Mouse (Mus musculus): ENCODE data around the gene Lyrm4. TPM values are rescaled to one million over a fixed set of nuclear protein-coding genes. Genes with fewer than 3 reads are reported as not detected.

The Lyrm4 gene
- total and polyA plus RNA-seq, 3 experiments, result 5.1 to 12.2 (median 10.6) TPM

DNA sequence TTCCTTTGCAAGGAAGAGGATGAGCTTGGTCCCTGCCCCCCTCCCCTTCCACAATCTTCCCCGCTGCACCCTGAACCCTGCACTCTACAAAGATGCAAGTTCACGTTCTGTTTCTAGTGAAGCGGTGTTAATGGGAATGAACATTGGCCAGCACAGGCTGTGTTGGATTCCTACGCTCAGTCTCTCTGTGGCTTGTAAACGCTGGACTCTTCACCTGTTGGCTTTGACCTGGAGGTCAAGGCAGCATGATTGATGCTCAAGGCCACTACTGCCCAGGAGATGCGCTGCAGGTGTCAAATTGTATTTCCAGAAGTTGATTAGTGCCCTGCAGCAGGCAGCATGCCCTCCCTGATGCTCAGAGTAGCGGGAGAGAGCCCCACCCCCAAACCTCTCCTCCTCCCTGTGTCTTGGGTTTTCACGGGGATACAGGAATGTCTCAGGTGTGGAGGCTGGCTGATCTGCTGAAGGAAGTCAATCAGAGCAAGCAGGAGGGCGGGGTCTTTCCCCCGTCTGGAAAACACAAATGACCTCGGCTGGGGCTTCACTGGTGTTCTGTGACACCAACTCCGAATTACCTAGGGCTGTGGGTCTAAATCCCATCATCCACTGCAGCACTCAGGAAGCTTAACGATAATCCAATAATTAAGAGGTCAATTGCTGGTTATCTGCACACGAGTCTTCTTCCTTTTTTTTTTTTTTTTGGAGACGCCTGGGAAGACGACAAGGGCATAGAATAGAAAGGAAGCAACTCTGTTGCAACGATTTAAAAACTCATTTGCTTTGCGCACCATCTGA, 177.3 kb downstream of the Lyrm4 start:
- H3K27me3 ChIP-seq (ENCODE audit: control insufficient read depth, insufficient read depth, low read length), result no peaks in the 10 kb centered on the region
- H3K79me2 ChIP-seq (replicated peaks; ENCODE audit: control insufficient read depth, insufficient read depth, low read length), result no peaks in the 10 kb centered on the region
- H3K4me1 ChIP-seq (ENCODE audit: control insufficient read depth, insufficient read depth, low read length), result no peaks in the 10 kb centered on the region
- no peak overlapping the region for H3K4me3 ChIP-seq
- H3K36me3 ChIP-seq (ENCODE audit: control insufficient read depth, insufficient read depth, low read length), result no peaks in the 10 kb centered on the region
- 67% methylated on average over 18 of the region's 18 CpGs for WGBS
- no peak overlapping the region for H3K9ac ChIP-seq (ENCODE audit: low read depth, low read length)
- intact Hi-C loops (cut with DNase I), result no loop called here
- DNase-seq, result no peak
- TF ChIP-seq POLR2A (IDR thresholded peaks at IDR 0.05; ENCODE audit: insufficient read depth, low read depth, low read length) (no peak), CTCF (IDR thresholded peaks at IDR 0.05) (no peak), EP300 (IDR thresholded peaks at IDR 0.05; ENCODE audit: insufficient read depth, low read depth, low read length) (no peak)
- no peak overlapping the region for H3K27ac ChIP-seq

DNA sequence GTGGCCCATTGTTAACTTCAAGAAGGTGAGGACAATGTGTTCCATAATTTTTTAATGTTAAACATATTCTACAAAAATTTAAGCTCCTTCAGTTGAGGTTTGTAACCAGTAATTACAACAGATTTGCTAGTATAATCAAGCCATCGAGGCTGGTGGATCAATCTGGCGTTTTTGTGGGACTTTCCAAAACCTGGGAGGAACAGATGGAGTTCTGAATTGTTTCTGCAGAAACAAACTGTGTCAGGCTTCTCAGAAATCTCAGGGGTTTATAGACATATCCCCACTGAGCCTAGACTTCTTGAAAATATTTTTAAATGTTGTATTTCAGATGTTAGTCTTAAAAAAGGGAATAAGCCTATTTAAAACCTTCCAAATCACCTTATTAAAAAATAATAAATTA, 179.3 kb downstream of the Lyrm4 start:
- TF ChIP-seq EP300 (IDR thresholded peaks at IDR 0.05; ENCODE audit: insufficient read depth, low read depth, low read length), result no peak
- TF ChIP-seq POLR2A (IDR thresholded peaks at IDR 0.05; ENCODE audit: insufficient read depth, low read depth, low read length), result no peak
- TF ChIP-seq CTCF (IDR thresholded peaks at IDR 0.05), result no peak
- H3K27me3 ChIP-seq (ENCODE audit: control insufficient read depth, insufficient read depth, low read length), result no peaks in the 10 kb centered on the region
- WGBS, result 79% methylated on average over 2 of the region's 2 CpGs

More for the DNA sequence above, 179.3 kb downstream of the Lyrm4 start:
- H3K36me3 ChIP-seq (ENCODE audit: control insufficient read depth, insufficient read depth, low read length), result no peaks in the 10 kb centered on the region
- no peaks in the 10 kb centered on the region for H3K4me1 ChIP-seq (ENCODE audit: control insufficient read depth, insufficient read depth, low read length)
- H3K27ac ChIP-seq, result no peak overlapping the region
- intact Hi-C loops (cut with DNase I), result no loop called here
- no peak overlapping the region for H3K4me3 ChIP-seq
- DNase-seq, result no peak
- no peaks in the 10 kb centered on the region for H3K79me2 ChIP-seq (replicated peaks; ENCODE audit: control insufficient read depth, insufficient read depth, low read length)
- no peak overlapping the region for H3K9ac ChIP-seq (ENCODE audit: low read depth, low read length)

Other genes with a start within 250 kb of the Lyrm4 start
- 1 to 10 TPM; 5.3 to 6.4 TPM for gene Rpp40, start 211.2 kb downstream of the Lyrm4 start, total RNA-seq (2021)
- 3.7 and 5.1 TPM in 2 replicates for gene Rpp40, start 211.2 kb downstream of the Lyrm4 start, polyA plus RNA-seq (2012; rRNA removed)
- 1 to 10 TPM in 1 of 2 experiments, under 1 TPM in 1; 0.25 to 1.2 TPM for gene Ppp1r3g, start 158.7 kb downstream of the Lyrm4 start, total RNA-seq (2021)
- 0.06 and 0.14 TPM in 2 replicates for gene Ppp1r3g, start 158.7 kb downstream of the Lyrm4 start, polyA plus RNA-seq (2012; rRNA removed)
- gene Fars2, start 114 bp downstream of the Lyrm4 start, total RNA-seq (2021), result 10 to 100 TPM; 73.3 to 85.7 TPM
- gene Fars2, start 114 bp downstream of the Lyrm4 start, polyA plus RNA-seq (2012; rRNA removed), result 77.7 and 108 TPM in 2 replicates